Mouse (Mus musculus): Measurements from ENCODE around the gene Ccdc185.

Gene Ccdc185

DNA sequence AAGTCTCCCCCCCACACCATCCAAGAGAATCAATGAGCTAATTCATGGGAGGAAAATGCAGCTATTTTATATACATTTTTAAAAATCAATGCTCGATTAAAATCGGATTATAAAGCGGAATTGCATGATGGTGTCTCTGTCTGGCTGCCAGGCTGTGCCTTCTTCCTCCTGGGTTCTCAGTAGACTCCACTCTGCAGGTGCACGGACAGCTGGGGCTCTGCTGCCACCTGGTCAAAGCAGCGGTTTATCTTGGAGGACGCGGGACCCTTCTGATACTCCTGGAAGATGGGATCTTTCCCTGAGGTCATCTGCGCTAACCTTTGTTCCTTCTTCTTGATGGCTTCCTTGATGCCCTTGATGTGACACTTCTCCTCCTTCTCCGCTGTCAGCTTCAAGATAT lies 1.9 kb downstream of the Ccdc185 start:
- in situ Hi-C loops (cut with MboI, MseI), result no loop called here

DNA sequence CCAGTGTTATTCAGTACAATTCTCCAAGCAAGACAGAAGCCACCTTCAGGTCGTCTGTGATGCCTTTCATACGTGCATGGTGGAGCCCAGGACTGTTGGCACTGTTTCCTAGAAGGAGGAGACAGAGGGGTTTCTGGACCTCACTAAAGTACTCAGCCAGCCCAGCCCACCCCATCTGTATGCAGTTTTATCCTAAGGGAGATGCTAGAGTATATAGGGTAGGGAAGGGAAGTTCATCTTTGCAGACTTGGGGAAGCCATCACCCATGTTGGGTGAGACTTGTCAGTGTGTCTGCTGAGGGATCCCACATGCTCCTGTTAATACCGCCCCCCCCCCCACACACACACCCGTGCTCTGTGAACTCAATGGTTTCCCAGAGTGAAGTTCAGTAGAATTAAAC lies 13.1 kb downstream of the Ccdc185 start:
- in situ Hi-C loops (cut with MboI, MseI), result no loop called here

DNA sequence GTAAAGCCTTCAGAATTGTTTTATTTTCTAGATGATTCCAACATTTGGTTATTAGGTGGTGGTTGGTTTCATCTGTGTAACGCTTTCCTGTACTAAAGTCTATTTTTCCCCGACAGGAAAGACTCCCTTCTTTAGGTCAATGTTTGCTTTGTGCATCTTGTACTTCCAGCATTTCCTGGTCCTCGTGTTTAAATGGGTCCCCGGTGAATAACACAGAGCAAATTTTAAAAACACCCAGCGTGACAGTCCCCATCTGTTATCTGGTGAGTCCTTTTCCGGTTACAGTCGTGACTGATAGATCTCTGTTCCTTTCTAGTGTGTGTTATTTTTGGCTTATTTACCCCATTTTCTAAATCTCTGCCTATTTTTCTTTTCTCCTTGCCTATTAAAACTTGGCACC lies 16.3 kb downstream of the Ccdc185 start:
- in situ Hi-C loops (cut with MboI, MseI), result no loop called here

DNA sequence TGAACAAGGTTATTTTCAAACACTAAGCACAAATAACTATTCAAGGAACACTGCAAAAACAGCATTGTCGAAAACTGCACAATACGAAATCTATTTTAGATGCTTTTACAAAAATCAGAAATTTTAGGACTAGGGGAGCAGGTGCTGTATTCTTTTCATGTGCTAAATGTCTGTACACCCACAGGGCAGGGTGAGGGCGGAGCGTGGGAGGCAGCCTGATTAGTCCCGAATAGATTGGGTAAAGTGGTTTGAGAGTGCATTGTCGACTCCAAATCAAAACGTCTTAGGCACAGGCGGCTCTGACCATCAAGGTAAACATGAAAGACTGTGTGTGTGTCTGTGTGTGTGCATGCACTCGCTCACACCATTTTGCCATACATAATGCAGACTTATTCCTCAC lies 20.0 kb downstream of the Ccdc185 start:
- in situ Hi-C loops (cut with MboI, MseI), result no loop called here

DNA sequence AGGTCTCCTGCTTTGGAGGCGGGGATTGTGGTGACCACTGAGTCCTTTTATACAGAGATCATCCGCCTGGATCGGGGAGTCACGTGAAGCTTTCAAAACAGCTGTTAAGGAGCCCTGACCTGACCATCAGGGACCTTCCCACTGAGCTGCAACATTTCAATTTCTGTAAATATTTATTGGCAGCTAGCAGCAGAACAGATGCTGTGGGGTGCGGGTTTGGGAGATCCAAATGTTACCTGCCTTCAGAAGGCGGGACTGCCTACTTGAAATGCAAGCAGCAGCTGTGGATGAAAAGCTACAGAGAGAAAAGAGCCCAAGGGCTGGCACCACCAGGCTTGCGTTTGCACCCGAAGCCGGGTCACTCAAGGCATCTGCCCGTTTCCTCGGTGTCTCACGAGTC lies 21.4 kb downstream of the Ccdc185 start:
- in situ Hi-C loops (cut with MboI, MseI), result no loop called here

DNA sequence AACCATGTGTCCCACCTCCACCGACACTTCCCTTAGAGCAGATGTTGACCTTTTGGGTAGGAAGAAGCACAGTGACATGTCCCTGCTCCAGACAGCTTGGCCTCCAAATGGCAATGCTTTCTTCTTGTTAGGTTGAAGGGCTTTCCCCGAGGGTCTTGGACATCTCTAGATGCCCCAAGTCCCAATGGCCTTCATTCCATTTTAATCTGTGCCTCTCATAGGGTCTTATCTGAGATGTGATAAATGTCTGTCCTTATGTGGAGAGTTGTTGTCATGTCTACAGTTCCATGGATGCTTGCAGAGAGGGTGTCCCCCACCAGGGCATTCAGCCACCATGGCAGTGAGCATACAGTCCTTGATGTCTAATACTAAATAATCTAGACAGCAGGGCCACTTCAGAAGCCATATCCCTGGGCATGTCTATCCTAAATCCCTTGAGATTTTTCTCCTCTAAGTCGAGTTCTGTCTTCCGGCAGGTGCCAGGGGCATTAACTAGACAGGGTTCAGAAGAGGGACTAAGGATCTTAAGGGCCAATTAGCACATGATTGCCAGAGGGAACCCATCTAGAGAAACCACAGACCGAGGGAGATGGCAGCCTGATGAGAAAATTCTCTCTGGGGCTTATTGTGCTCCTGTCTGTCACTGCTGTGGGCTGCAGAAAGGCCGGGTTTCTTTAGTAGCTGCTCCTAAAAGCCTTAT lies 34.6 kb downstream of the Ccdc185 start:
- in situ Hi-C loops (cut with MboI, MseI), result no loop called here

DNA sequence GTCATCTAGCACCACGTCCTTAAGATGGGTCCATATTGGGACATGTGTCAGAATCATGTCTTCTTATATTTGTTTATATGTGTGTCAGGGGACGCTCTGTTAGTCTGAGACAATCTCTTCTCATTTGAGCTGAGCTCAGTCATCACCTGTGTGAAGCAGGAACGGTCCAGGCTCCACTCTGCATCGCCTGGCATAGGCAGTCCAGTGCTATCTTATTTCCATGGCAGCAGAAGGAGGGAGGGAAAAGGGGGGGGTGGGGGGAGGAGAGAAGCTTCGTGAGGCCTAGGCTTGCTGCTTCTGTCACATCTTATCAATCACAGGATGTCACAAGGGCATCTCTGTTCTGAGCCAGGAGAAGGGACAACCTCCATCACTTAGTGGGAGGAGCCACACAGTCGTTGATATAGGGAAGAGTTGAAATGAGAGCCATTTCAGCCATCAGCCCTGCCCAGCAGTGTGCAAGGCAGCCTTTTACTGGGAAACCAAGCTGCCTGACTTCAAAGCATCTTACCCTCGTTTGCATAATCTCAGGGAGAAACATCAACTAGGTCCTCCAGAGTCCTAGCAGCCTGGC lies 37.5 kb downstream of the Ccdc185 start:
- in situ Hi-C loops (cut with MboI, MseI), result no loop called here

DNA sequence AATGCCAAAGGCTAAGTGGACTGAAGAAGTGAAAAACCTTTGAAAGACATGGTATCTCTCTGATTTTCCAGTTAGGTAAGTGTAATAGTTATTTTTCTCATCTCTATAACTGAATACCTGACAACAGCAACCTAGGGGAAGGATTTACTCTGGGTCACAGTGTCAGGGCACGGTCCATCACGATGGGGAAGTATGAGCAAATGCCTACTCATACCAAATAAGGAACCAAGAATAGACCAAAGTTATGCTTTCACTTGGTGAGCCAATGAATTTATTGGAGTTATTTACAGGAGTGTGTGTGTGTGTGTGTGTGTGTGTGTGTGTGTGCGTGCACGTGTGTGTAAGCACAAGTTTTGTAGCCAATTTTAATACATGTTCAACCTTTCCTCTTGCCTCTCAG lies 41.5 kb downstream of the Ccdc185 start:
- in situ Hi-C loops (cut with MboI, MseI), result no loop called here

DNA sequence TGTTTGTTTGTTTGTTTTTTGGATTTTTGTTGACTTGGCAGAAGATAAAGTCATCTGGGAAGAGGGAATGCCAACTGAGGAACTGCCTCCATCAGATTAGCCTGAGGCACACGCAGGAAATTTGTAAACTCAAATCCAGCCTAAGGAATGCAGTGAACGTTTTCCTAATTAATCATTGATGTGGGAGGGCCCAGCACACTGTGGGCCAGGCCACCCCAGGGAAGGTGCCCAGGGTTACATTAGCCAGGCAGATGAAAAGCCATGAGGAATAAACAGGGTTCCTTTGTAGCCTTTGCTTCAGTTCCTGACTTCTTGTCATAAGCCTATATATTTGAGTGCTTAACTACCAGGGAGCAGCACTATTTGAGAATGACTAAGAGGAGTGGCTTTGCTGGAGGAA lies 44.1 kb downstream of the Ccdc185 start:
- in situ Hi-C loops (cut with MboI, MseI), result no loop called here

DNA sequence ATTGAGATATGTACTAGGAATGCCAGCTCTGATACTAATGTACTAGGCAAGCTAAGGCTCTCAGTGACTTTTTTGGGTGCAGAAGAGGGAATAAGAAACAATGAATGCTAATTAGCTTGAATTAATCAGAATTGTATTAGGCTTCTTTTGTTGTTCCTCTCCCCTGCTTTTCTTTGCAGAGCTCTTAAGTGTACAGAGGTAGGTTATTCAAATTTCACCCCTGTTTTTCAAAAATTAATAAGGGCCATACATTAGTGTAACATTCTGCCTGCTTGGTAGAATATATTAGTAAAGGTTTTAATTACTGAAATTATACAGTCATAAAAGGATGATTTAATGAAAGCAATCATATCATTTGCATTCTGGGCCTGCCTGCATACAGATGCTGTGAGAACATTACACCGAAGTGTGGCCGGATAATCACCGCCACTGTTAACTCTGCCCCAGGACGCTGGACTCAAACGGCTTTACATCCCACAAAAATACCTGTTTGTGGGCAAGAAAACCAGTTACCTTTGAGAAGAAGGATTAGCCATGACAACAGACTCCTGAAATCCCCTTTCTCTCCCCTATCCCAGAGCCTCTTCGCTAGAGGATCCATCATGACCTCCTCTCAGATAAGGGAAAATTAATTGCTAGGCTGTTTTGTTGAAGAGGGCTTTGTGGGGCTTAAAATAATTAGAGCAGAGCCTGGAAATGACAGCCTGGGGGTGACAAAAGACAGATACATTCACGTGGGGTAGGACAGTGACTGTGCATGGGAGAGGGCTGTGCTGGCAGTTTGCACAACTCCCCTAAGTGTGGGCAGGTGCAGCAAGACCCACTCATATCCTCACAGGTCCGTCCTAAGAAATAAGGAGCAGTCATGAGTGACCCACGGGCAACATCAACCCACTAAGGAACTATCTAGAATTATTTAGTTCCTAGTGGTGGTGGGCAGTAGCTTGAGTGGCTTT lies 49.3 kb downstream of the Ccdc185 start:
- in situ Hi-C loops (cut with MboI, MseI), result no loop called here
